Mouse (Mus musculus): ENCODE results near the gene Gm9837.

GRCm38 (mm10) chr11:53489421-53489820, 19.1 kb upstream of the Gm9837 start:
- TF ChIP-seq CTCF (conservative IDR thresholded peaks at IDR 0.05 in 1 of 2, IDR thresholded peaks at IDR 0.05 in 1 of 2; ENCODE audit: low read depth in 2 of 2, low read length in 2 of 2): no peak
- no peak for TF ChIP-seq PAX5 (IDR thresholded peaks at IDR 0.05; ENCODE audit: low read length)
- no peak for TF ChIP-seq TCF12 (IDR thresholded peaks at IDR 0.05; ENCODE audit: low read depth, low read length)
- no peak for TF ChIP-seq MAX (IDR thresholded peaks at IDR 0.05; ENCODE audit: low read length)

All from CH12.LX (cell line).